Mouse (Mus musculus) thymus, adult 2 months (tissue): ENCODE data around the gene Acss1. TPM values are rescaled to one million over a fixed set of nuclear protein-coding genes. Genes with fewer than 3 reads are reported as not detected.

Source experiments
- DNase-seq: peaks from one replicate; pipeline ENCODE4 v3.0.0; 2021
- H3K27ac ChIP-seq: fragments of 200-500 bp; 2 replicates; pipeline ENCODE4 v1.5.1; 2012; ENCODE audit warnings: low read length, control low read depth; ENCODE audit not compliant: control insufficient read depth, insufficient read depth
- H3K27me3 ChIP-seq: fragments of 200-500 bp; 2 replicates; pipeline ENCODE4 v1.6.1; 2012; ENCODE audit warnings: mild to moderate bottlenecking, low read length, moderate library complexity, mixed read lengths; ENCODE audit not compliant: control insufficient read depth, insufficient read depth
- H3K36me3 ChIP-seq: fragments of 200-500 bp; 2 replicates; pipeline ENCODE4 v1.6.1; 2012; ENCODE audit warnings: mild to moderate bottlenecking, low read length, moderate library complexity; ENCODE audit not compliant: control insufficient read depth, insufficient read depth
- H3K4me1 ChIP-seq: fragments of 200-500 bp; replicated peaks from 2 replicates; pipeline ENCODE4 v1.6.1; 2012; ENCODE audit warnings: low read length; ENCODE audit not compliant: control insufficient read depth, insufficient read depth
- H3K4me3 ChIP-seq: fragments of 200-500 bp; 2 replicates; pipeline ENCODE4 v1.5.1; 2012; ENCODE audit warnings: mild to moderate bottlenecking, low read length, control low read depth, moderate library complexity; ENCODE audit not compliant: control insufficient read depth, insufficient read depth
- CTCF ChIP-seq: fragments of 200-500 bp; IDR thresholded peaks from 2 replicates; pipeline ENCODE4 v1.5.1; 2012; ENCODE audit warnings: mild to moderate bottlenecking, control low read depth, low read length, moderate library complexity, borderline replicate concordance; ENCODE audit not compliant: control insufficient read depth, poor library complexity, insufficient read depth; ENCODE audit errors: extremely low read depth
- POLR2A ChIP-seq: fragments of 200-500 bp; IDR thresholded peaks from 2 replicates; pipeline ENCODE4 v1.6.1; 2012; ENCODE audit warnings: mild to moderate bottlenecking, low read length, control low read depth, moderate library complexity; ENCODE audit not compliant: control insufficient read depth, poor library complexity, insufficient read depth; ENCODE audit errors: extremely low read depth
- WGBS: fragments of 180-500 bp; shearing (Covaris S2); methylation state at CpG from one replicate; pipeline ENCODE4 v1.1.7; 2018; 5-methylcytosine and 5-hydroxymethylcytosine counted together
- polyA plus RNA-seq: library from polyadenylated mRNA; depleted of rRNA; stranded (reverse); fragments of >200 nt; gene quantifications from 2 replicates; pipeline ENCODE4 v1.2.3, GENCODE M21; 2012

Gene Acss1
- polyA plus RNA-seq, 1 experiment: 124 TPM

DNA sequence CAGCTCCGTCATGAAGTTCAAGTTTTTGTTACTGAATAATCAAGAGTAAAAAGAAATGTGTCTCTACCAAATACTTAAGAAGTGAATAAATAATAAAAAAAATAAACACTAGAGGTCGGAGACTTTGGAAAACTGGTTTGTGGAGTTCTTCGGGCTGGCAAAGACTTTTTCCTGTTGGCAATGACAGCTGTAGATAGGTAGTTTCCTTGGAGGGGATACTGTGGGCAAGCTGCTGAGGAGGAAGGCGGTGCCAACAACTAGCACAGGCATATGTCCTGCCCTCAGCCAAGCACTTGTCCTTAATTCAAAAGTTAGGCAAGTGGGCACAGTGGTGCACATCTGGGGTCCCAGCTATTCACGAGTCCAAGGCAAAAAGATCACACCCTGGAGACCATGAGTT, 656 bp upstream of the Acss1 start:
- no peaks in the 10 kb centered on the region for H3K36me3 ChIP-seq
- WGBS: 75% methylated on average over 5 of the region's 5 CpGs
- peaks cover 39% of the 10 kb centered on the region for H3K4me1 ChIP-seq
- H3K4me3 ChIP-seq: no peak overlapping the region
- TF ChIP-seq CTCF (no peak), POLR2A (no peak)
- H3K27me3 ChIP-seq: no peaks in the 10 kb centered on the region
- H3K27ac ChIP-seq: peak overlapping the region; percentile 61; the same call in 1 of the 2 replicates
- no peak for DNase-seq

DNA sequence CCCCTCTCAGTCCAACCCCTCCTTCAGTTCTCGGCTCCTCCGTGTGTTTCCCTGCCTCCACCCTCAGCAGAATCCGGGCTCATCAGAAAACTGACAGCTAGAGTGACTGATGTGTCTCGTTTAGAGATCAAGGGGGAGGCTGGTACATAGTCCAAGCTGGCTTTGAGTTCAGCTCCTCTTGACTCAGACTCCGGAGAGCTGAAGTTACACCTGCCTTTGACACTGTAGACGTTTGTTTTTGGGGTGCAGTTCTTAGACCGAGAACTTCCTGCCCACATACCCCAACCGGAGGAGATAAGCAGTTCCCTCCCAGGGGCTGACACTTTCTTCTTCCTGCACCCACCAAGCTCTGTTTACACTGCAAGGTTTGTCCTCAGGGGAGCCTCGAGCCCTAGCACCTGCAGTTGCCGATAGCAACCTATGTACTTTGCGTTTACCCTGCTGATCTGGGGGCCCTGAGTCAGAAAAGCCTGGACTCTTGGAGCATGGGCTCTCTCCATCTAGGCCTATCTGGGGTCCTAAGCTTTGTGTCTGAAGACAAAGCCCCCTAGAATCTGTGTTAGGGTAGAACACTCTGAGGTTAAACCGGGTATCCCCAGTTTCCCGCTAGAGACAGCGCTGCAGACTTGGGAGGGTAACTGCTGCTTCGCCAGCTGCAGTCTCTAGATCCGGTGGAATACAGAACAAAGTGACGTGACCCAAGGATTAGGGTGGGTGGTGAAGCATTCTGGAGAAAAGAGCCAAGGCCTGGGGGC, 1.1 kb downstream of the Acss1 start:
- H3K4me3 ChIP-seq: peak overlapping the region; percentile 72
- no peaks in the 10 kb centered on the region for H3K36me3 ChIP-seq
- DNase-seq: peak; percentile 83
- no peaks in the 10 kb centered on the region for H3K27me3 ChIP-seq
- TF ChIP-seq CTCF (no peak; the same call in 1 of the 2 replicates), POLR2A (peak; percentile 87; the same call in 1 of the 2 replicates)
- H3K4me1 ChIP-seq: peaks cover 35% of the 10 kb centered on the region
- under 1% methylated on average over 17 of the region's 17 CpGs for WGBS
- peak overlapping the region; percentile 97 for H3K27ac ChIP-seq

DNA sequence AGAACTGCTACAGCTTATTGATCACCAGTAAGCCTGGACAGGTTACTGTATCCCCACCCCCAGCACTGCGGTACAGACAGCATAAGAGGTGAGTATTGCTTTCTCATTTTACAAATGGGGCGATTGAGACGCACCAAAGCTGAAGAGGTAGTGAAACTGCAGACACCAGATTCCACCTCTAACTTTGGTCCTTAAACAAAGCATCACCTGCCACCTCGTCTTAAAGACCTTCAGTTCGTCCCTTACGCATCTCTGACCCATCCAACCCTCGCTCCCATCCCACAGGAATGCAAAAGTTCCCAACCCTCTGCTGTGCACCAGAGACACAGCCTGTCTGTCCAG, 1.6 kb downstream of the Acss1 start:
- peak overlapping the region; percentile 57 for H3K4me3 ChIP-seq
- H3K36me3 ChIP-seq: no peaks in the 10 kb centered on the region
- peak overlapping the region; percentile 97 for H3K27ac ChIP-seq
- TF ChIP-seq POLR2A: no peak
- no peak for TF ChIP-seq CTCF
- H3K4me1 ChIP-seq: peaks cover 32% of the 10 kb centered on the region
- DNase-seq: no peak
- WGBS: 18% methylated on average over 7 of the region's 7 CpGs
- no peaks in the 10 kb centered on the region for H3K27me3 ChIP-seq

DNA sequence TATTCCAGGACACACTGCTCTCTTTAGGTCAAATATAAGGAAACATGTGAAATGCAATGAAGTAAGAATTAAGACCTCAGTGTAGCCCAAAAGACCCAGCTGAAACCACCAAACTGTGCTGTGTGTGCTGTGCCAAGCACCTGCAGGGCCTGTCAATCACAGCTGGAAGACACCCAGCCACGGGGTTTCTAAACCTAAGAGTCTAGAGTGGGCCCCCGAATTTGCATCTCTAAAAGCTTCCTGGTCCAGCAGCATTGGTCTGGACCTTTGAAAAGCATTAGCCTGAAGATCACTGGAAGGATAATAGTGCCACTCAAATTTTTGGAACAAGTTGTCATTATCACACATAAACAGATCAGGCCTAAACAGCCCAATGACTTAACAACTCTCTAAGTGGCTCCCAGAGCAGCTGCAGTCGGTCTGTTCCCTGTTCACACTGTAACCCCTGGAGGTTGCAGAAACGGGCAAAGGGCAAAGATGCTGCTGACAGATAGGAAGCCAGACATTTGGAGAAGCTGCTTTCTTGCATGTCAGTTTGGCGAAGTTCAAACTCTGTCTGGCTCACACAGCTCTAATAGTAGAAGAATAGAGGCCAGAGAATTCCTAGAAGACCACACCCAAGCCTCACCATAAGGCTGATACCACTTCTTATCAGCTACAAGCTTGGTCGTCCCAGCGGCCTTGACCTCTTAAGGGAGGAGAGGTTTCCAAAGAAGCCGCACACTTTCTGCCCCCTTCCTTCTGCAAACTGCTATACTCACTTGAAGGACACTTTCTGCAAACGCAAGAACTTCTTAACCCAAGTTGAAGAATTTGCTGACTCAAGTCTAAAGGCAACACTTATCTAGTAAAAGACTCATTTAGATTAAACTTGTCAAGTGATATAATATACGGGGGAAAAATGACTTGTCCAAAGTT, 2.5 kb downstream of the Acss1 start:
- Histone ChIP-seq H3K36me3 (no peaks in the 10 kb centered on the region), H3K27ac (peak overlapping the region; percentile 78), H3K4me3 (no peak overlapping the region), H3K4me1 (peaks cover 32% of the 10 kb centered on the region), H3K27me3 (no peaks in the 10 kb centered on the region)
- no peak for TF ChIP-seq CTCF
- TF ChIP-seq POLR2A: no peak
- 23% methylated on average over 10 of the region's 10 CpGs for WGBS
- peak; percentile 58 for DNase-seq

DNA sequence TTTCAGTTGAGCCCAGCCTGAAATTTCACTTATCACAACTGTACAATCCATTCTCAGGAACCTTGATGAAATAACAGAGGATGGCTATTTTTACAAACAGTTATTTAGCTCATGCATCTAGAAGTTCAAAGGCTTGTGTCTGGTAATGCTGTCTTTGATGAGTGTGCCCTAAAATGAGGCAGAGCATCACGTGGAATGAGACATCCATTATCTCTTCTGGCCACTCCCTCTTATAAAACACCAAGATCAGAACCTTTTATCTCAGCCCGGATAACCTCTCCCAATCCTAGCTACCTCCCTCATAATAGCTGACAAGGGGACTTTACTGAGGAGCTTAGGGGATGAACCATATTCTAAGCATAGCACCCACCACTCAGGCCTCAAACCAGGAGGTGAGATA, 3.3 kb downstream of the Acss1 start:
- H3K27ac ChIP-seq: peak overlapping the region; percentile 78
- DNase-seq: no peak
- H3K27me3 ChIP-seq: no peaks in the 10 kb centered on the region
- no peak overlapping the region for H3K4me3 ChIP-seq
- H3K36me3 ChIP-seq: peaks cover under 1% of the 10 kb centered on the region; the same call in 1 of the 2 replicates
- peaks cover 31% of the 10 kb centered on the region for H3K4me1 ChIP-seq
- WGBS: 47% methylated on average over 2 of the region's 2 CpGs
- TF ChIP-seq POLR2A (no peak), CTCF (no peak)

DNA sequence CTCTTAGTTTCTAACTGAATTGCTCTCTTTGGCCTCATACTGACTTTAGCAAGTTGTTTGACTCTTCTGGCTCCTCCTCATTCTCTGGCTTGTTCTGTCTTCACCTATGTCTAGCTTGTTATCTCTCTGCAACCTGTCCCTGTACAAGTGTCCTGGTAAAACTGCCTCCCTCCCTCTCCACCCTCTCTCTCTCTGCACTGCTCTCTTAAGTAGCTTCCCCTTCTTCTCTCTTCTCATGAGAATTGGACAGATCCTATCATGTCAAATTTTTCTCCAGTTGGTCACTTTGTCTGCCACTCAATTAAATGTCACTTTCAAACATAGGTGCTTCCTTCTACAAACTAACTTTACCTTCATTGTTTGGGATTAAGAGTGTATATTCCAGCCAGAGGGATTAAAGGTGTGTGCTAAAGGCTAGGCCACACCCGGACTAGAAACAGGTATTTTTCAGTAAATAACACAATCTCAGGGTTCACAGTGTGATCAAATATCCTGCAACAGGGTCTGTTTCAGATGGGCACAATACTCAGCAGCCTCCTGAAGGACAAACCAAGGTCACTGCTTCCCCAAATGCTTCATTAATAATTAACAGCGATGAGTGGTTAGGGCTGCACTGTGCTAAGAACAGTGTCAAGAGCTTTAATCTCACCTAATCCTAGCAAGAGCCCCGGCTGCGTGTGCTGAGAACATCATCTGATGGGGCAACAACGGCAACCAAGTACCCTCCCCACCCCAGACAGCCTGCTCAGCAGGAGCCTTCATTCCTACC, 4.0 kb downstream of the Acss1 start:
- peaks cover 24% of the 10 kb centered on the region for H3K4me1 ChIP-seq
- no peaks in the 10 kb centered on the region for H3K27me3 ChIP-seq
- H3K36me3 ChIP-seq: peaks cover 7% of the 10 kb centered on the region
- no peak overlapping the region for H3K4me3 ChIP-seq
- TF ChIP-seq CTCF: no peak
- TF ChIP-seq POLR2A: no peak
- DNase-seq: no peak
- no peak overlapping the region for H3K27ac ChIP-seq
- WGBS: 94% methylated on average over 5 of the region's 5 CpGs
